Mouse (Mus musculus) MN1 (cell line): ENCODE data around the gene Zar1l.

Experiments used
- DNase-seq: peaks from one replicate; pipeline ENCODE4 v3.0.0-alpha.2; 2016; ENCODE audit warnings: low spot score

Zar1l gene

GRCm38 (mm10) chr5:150485198-150485597, 32.8 kb downstream of the Zar1l start:
- DNase-seq: peak; percentile 55

GRCm38 (mm10) chr5:150478612-150479011, 39.4 kb downstream of the Zar1l start:
- no peak for DNase-seq

- no peak for DNase-seq
Observed at GRCm38 (mm10) chr5:150477364-150477763, 40.6 kb downstream of the Zar1l start.

GRCm38 (mm10) chr5:150468431-150468830, 49.5 kb downstream of the Zar1l start:
- DNase-seq: no peak

GRCm38 (mm10) chr5:150466132-150466531, 51.8 kb downstream of the Zar1l start:
- DNase-seq: peak; percentile 98

- no peak for DNase-seq
Observed at GRCm38 (mm10) chr5:150465218-150465617, 52.7 kb downstream of the Zar1l start.

- no peak for DNase-seq
Observed at GRCm38 (mm10) chr5:150464721-150465120, 53.2 kb downstream of the Zar1l start.

- no peak for DNase-seq
Observed at GRCm38 (mm10) chr5:150459801-150460200, 58.2 kb downstream of the Zar1l start.

GRCm38 (mm10) chr5:150457904-150458739, 59.8 kb downstream of the Zar1l start:
- no peak for DNase-seq

GRCm38 (mm10) chr5:150457165-150457903, 60.6 kb downstream of the Zar1l start:
- no peak for DNase-seq
